Mouse (Mus musculus) E14TG2a.4 (cell line): ENCODE data around the gene Aanat.

Experiments
- H3K27me3 ChIP-seq: 2 replicates; pipeline ENCODE4 v1.6.1; 2014; ENCODE audit warnings: low read length, control low read depth; ENCODE audit not compliant: insufficient read depth
- H3K36me3 ChIP-seq: 2 replicates; pipeline ENCODE4 v1.6.1; 2014; ENCODE audit warnings: low read length, control low read depth; ENCODE audit not compliant: insufficient read depth
- H3K4me1 ChIP-seq: replicated peaks from 2 replicates; pipeline ENCODE4 v1.6.1; 2014; ENCODE audit warnings: low read depth, low read length, control low read depth
- H3K4me3 ChIP-seq: replicated peaks from 2 replicates; pipeline ENCODE4 v1.5.1; 2014; ENCODE audit warnings: mild to moderate bottlenecking, low read length
- H3K9me3 ChIP-seq: 2 replicates; pipeline ENCODE4 v1.6.1; 2014; ENCODE audit warnings: low read length, control low read depth
- CTCF ChIP-seq: conservative IDR thresholded peaks from 2 replicates; pipeline ENCODE4 v1.5.1; 2014; ENCODE audit warnings: low read length
- NANOG ChIP-seq: IDR thresholded peaks from 2 replicates; pipeline ENCODE4 v1.6.1; 2014; ENCODE audit warnings: borderline replicate concordance, low read length, mixed read lengths
- POU5F1 ChIP-seq: IDR thresholded peaks from 2 replicates; pipeline ENCODE4 v1.6.1; 2014; ENCODE audit warnings: low read length, borderline replicate concordance

Aanat gene

DNA sequence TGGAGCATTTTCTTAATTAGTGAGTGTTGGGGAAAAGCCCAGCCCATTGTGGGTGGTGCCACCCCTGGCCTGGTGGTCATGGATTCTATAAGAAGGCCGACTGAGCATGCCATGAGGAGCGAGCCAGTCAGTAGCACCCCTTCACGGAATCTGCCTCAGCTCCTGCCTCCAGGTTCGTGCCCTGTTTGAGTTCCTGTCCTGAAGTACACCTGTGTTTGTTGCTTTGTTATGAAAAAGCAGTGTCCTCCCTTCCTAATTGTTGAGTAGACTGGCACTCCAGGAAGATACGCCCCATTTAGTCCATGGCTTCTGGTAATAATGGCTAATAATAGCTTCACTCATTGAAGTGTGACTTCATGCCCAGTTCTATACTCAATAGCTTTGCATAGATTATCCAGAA, at the start of gene Aanat:
Gene Aanat (plus strand): TSS at position 123 of the 400 bp plus-strand sequence.
- Histone ChIP-seq H3K4me3 (peak within 1 kb of the TSS; percentile 66), H3K9me3 (no peaks in the 10 kb centered on the region), H3K4me1 (peaks cover 71% of the 10 kb centered on the region), H3K36me3 (no peaks in the 10 kb centered on the region), H3K27me3 (no peaks in the 10 kb centered on the region)
- TF ChIP-seq POU5F1 (no peak), NANOG (peak; percentile 74)

DNA sequence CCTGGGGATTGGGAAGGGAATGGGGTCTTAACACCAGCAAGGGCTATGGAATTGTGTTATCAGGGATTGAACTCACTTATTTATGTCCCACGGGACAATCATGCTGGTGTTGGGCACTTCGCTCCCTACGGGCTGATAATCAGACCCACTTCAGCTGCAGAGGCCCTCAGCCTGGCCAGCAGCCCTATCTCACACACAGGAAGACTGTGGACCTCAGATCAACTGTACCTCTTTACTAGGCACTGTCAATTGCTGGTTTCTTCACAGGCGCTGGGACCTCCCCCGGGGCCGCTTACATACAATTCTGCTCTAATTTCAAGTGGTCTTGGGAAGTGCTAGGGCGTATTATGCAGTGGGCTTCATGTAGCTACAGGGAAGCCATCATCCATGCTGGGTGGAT, 49.5 kb upstream of the Aanat start:
- Histone ChIP-seq H3K9me3 (no peaks in the 10 kb centered on the region), H3K4me3 (no peak overlapping the region), H3K4me1 (peaks cover 78% of the 10 kb centered on the region), H3K36me3 (peaks cover 48% of the 10 kb centered on the region), H3K27me3 (peaks cover 38% of the 10 kb centered on the region)
- TF ChIP-seq POU5F1 = no peak
- TF ChIP-seq NANOG = no peak
- no peak for TF ChIP-seq CTCF

DNA sequence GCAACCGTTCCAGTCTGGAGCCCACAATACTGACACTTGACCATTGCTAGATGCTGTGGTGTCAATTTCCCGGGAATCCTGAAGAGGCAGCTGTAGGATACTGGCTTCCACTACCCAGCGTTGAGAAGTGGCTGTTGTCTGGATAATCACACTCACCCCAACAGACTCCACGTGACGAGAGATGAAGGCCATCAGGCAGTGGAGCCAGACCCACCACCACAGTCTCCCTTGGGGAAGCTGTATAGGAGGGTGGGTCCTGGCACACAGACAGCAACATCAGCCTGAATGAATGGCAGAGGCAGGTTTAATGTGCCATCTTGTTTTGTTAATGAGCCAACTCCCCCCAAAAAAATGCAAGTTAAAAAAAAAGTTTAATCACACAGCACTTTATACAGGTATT, 48.8 kb upstream of the Aanat start:
- TF ChIP-seq CTCF = no peak
- TF ChIP-seq POU5F1 = no peak
- no peak for TF ChIP-seq NANOG
- Histone ChIP-seq H3K9me3 (no peaks in the 10 kb centered on the region), H3K27me3 (peaks cover 31% of the 10 kb centered on the region), H3K4me3 (no peak overlapping the region), H3K36me3 (peaks cover 56% of the 10 kb centered on the region), H3K4me1 (peaks cover 71% of the 10 kb centered on the region)

DNA sequence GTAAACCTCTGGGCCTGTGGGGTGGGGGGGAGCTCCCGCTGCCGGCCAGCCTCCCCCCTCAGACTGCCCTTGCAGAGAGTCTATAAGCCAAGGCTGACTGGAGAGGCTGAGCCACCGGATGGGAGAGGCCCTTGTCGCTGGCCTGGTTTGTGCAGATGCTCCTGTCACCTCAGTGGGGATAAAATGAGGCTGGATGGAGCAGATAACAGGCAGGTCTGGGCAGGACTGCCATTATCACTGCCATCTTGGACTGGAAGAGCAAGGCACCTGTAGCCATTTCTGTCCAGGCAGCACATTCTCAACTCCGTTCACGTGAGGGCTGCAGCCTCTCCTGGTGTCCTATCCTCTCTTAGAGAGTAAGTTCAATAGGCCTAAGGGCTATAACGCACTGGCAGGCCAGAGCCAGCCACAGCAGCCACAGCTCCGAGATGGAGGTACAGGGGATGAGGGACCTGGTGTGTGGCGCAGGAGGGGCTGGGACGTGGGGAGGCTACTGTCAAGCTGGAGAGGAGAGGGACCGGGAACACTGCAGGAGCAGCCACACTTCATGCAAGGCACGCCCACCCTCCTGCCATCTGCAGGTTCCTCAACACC, 48.0 kb upstream of the Aanat start:
- peaks cover 64% of the 10 kb centered on the region for H3K36me3 ChIP-seq
- H3K4me1 ChIP-seq = peaks cover 66% of the 10 kb centered on the region
- no peaks in the 10 kb centered on the region for H3K9me3 ChIP-seq
- H3K27me3 ChIP-seq = peaks cover 22% of the 10 kb centered on the region
- TF ChIP-seq CTCF (no peak), POU5F1 (no peak)
- no peak overlapping the region for H3K4me3 ChIP-seq

DNA sequence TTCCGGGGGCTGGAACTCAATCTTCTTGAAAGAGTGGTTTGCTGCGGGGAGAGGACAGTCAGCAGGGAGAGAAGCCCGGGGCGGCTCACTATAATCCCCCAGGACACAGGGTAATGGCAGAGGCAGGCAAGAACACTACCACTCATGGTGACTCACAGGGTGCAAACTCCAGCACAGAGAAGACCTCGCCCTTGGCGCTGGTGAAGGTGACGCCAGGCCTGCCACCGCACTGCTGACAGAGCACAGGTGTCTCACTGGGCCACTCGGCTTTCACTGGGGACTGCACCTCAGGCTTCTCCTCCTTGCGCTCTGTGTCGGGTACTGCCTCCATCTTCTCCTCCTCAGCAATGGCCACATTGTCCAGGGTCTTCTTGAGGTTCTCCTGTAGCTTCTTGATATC, 45.0 kb upstream of the Aanat start:
- Histone ChIP-seq H3K4me3 (no peak overlapping the region), H3K36me3 (peaks cover 93% of the 10 kb centered on the region), H3K27me3 (no peaks in the 10 kb centered on the region), H3K4me1 (peaks cover 39% of the 10 kb centered on the region), H3K9me3 (no peaks in the 10 kb centered on the region)
- TF ChIP-seq CTCF (no peak), NANOG (no peak), POU5F1 (no peak)

DNA sequence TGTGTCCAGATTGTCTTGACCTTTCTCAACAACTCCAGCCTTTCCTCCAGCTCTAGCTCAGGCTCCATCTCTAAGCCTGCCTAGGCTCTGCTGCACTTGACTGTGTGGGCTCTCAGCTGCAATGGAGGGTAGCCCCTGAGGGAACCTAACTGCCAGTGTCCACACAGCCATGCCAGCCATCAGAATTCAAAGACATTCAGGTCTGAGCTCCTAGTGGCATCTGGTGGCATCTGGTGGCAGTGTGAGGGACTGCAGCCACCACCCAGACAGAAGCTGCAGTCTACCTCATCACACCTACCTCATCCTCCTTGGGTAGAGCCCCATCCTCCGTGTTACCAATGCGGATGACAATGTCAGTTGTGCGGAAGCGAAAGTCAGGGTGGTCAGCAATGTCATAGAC, 43.1 kb upstream of the Aanat start:
- Histone ChIP-seq H3K27me3 (no peaks in the 10 kb centered on the region), H3K9me3 (no peaks in the 10 kb centered on the region), H3K36me3 (peaks cover 100% of the 10 kb centered on the region), H3K4me1 (peaks cover 35% of the 10 kb centered on the region), H3K4me3 (no peak overlapping the region)
- TF ChIP-seq CTCF = peak; percentile 54
- no peak for TF ChIP-seq NANOG

DNA sequence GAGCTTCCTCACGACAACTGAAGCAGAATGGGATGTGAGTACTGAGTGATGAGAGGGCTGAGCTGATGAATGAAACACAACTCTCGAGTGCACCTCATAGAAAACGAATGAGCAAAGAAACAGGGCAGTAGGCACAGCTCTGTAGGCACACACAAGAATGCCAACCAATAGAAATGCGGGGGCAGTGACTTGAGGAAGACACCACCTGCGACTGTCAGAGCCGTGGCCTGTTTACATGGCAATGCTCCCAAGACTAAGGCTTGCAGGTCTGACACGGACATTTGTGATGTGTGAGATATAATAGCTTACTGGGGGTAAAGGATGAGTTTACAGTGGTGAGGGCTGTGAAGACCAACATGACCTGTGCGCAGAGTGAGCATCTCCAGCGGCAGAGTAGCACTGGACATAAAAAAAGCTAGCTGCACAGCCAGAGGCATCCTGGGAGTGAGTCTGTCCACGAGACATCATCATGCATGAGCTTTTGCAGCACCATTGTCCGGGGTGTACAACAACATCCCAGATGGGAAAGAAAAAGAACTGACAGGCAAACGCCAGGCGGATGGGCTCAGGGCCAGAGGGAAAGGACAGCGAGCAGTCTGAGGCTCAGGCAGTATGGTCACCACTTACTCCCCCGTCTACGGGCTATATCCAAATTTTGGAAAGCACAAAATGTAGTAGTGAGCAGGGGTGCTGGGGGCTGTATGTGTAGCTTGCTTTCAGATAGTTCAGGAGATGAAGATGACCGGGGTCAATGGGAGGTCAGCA, 38.8 kb upstream of the Aanat start:
- Histone ChIP-seq H3K27me3 (no peaks in the 10 kb centered on the region), H3K4me3 (no peak overlapping the region), H3K9me3 (no peaks in the 10 kb centered on the region), H3K36me3 (peaks cover 80% of the 10 kb centered on the region), H3K4me1 (peaks cover 41% of the 10 kb centered on the region)
- TF ChIP-seq POU5F1 (no peak), NANOG (no peak)

DNA sequence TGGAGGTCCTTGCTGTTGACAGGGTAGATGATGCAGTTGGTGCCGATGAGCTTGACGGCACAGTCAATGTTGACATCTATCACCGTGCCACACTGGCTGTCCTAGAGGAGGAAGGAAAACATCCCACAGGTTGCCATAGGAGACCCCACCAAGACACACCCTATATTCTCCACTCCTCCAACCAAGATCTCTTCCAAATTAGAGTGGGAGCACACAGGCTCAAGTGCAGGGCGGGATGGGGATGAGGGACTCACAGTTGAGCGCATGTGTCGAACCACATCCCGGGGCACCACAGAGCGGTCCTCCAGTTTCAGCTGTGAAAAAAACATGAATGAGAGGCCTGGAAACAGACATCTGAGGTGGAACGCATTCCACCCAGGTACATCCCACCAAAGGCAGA, 37.5 kb upstream of the Aanat start:
- H3K36me3 ChIP-seq = peaks cover 75% of the 10 kb centered on the region
- H3K27me3 ChIP-seq = no peaks in the 10 kb centered on the region
- H3K4me3 ChIP-seq = no peak overlapping the region
- no peaks in the 10 kb centered on the region for H3K9me3 ChIP-seq
- TF ChIP-seq CTCF (no peak), POU5F1 (no peak), NANOG (no peak)
- peaks cover 44% of the 10 kb centered on the region for H3K4me1 ChIP-seq
